Mouse (Mus musculus) adrenal gland, postnatal 10 days (tissue): ENCODE data around the gene Adamtsl5. TPM values are rescaled to one million over a fixed set of nuclear protein-coding genes. Genes with fewer than 3 reads are reported as not detected.
A peak's percentile ranks its signal among the peaks of the same experiment; 100 is the strongest.

Source experiments
- DNase-seq: peaks from one replicate; pipeline ENCODE4 v3.0.0; 2021; ENCODE audit warnings: mixed read lengths
- total RNA-seq, 2 experiments: library from RNA; stranded (reverse); gene quantifications; 2 replicates each; pipeline ENCODE4 v1.2.3; 2021

Gene Adamtsl5
- total RNA-seq, 2 experiments from 2014 or later, result 7.6 to 18.7 TPM

- no peak for DNase-seq
Observed at GRCm38 (mm10) chr10:80321014-80321669, 27.1 kb downstream of the Adamtsl5 start.

GRCm38 (mm10) chr10:80320340-80320760 lies 27.9 kb downstream of the Adamtsl5 start, which contains the start of gene 2310011J03Rik:
2310011J03Rik (minus strand) TSS chr10:80320537.
- DNase-seq, result peak; percentile 95

GRCm38 (mm10) chr10:80317011-80317410 lies 31.2 kb downstream of the Adamtsl5 start:
- DNase-seq, result no peak

GRCm38 (mm10) chr10:80316359-80316781 lies 31.8 kb downstream of the Adamtsl5 start:
- no peak for DNase-seq

GRCm38 (mm10) chr10:80315315-80315714 lies 32.9 kb downstream of the Adamtsl5 start:
- no peak for DNase-seq

GRCm38 (mm10) chr10:80314494-80315001 lies 33.7 kb downstream of the Adamtsl5 start:
- DNase-seq, result no peak

GRCm38 (mm10) chr10:80313627-80314201 lies 34.5 kb downstream of the Adamtsl5 start:
- no peak for DNase-seq

- DNase-seq, result no peak
Observed at GRCm38 (mm10) chr10:80312586-80313504, 35.4 kb downstream of the Adamtsl5 start.

GRCm38 (mm10) chr10:80311560-80311959 lies 36.7 kb downstream of the Adamtsl5 start:
- DNase-seq, result no peak

- peak; percentile 49 for DNase-seq
Observed at GRCm38 (mm10) chr10:80304862-80305261, 43.4 kb downstream of the Adamtsl5 start.

- DNase-seq, result no peak
Observed at GRCm38 (mm10) chr10:80304458-80304857, 43.8 kb downstream of the Adamtsl5 start.

GRCm38 (mm10) chr10:80302471-80302881 lies 45.7 kb downstream of the Adamtsl5 start:
- peak; percentile 85 for DNase-seq

- no peak for DNase-seq
Observed at GRCm38 (mm10) chr10:80302082-80302355, 46.2 kb downstream of the Adamtsl5 start.

GRCm38 (mm10) chr10:80301256-80302081 lies 46.7 kb downstream of the Adamtsl5 start:
- no peak for DNase-seq

GRCm38 (mm10) chr10:80300672-80301181 lies 47.5 kb downstream of the Adamtsl5 start:
- no peak for DNase-seq

GRCm38 (mm10) chr10:80299824-80300223 lies 48.4 kb downstream of the Adamtsl5 start:
- DNase-seq, result no peak

GRCm38 (mm10) chr10:80299301-80299700 lies 48.9 kb downstream of the Adamtsl5 start:
- DNase-seq, result no peak

GRCm38 (mm10) chr10:80298571-80299281 lies 49.5 kb downstream of the Adamtsl5 start:
- peak; percentile 67 for DNase-seq

- DNase-seq, result no peak
Observed at GRCm38 (mm10) chr10:80297526-80298133, 50.6 kb downstream of the Adamtsl5 start.

- no peak for DNase-seq
Observed at GRCm38 (mm10) chr10:80296824-80297223, 51.4 kb downstream of the Adamtsl5 start.
